Mouse (Mus musculus): ENCODE measurements around the gene Kcnj14. TPM values are rescaled to one million over a fixed set of nuclear protein-coding genes. Genes with fewer than 3 reads are reported as not detected.

Kcnj14 gene
- total and polyA plus RNA-seq, 2 experiments from 2014 or later, result 1.00 to 1.1 TPM

GRCm38 (mm10) chr7:45814841-45815240, 9.7 kb downstream of the Kcnj14 start:
- ATAC-seq (no peak), DNase-seq (no peak)
- no peaks in the 10 kb centered on the region for H3K27me3 ChIP-seq (ENCODE audit: insufficient read depth, low read length)
- H3K4me3 ChIP-seq (ENCODE audit: low read depth, low read length), result peak overlapping the region; percentile 39
- peak overlapping the region; percentile 67 for H3K27ac ChIP-seq (ENCODE audit: low read depth, low read length)
- no peak for TF ChIP-seq CTCF (IDR thresholded peaks at IDR 0.05; ENCODE audit: low read depth)
- no peaks in the 10 kb centered on the region for H3K9me3 ChIP-seq (ENCODE audit: low read length)
- 1% methylated on average over 5 of the region's 5 CpGs for WGBS
- H3K4me1 ChIP-seq (ENCODE audit: insufficient read depth), result peaks cover 14% of the 10 kb centered on the region
- H3K36me3 ChIP-seq (ENCODE audit: insufficient read depth), result peaks cover 31% of the 10 kb centered on the region
- H3K9ac ChIP-seq, result peak overlapping the region; percentile 37
- peak overlapping the region; percentile 59 for H3K4me2 ChIP-seq (ENCODE audit: low read depth)

GRCm38 (mm10) chr7:45813787-45814779, 10.5 kb downstream of the Kcnj14 start, which contains the start of gene Cyth2:
Gene Cyth2, minus strand, starts transcription at chr7:45814581.
- Histone ChIP-seq H3K27ac (ENCODE audit: low read depth, low read length) (peak within 1 kb of the TSS; percentile 100), H3K4me1 (ENCODE audit: insufficient read depth) (peaks cover 14% of the 10 kb centered on the region), H3K9me3 (ENCODE audit: low read length) (no peaks in the 10 kb centered on the region), H3K27me3 (ENCODE audit: insufficient read depth, low read length) (no peaks in the 10 kb centered on the region), H3K4me2 (ENCODE audit: low read depth) (peak within 1 kb of the TSS; percentile 84), H3K36me3 (ENCODE audit: insufficient read depth) (peaks cover 39% of the 10 kb centered on the region), H3K9ac (peak within 1 kb of the TSS; percentile 100), H3K4me3 (ENCODE audit: low read depth, low read length) (peak within 1 kb of the TSS; percentile 100)
- 3% methylated on average over 78 of the region's 92 CpGs for WGBS
- peak; percentile 98 for ATAC-seq
- TF ChIP-seq CTCF (IDR thresholded peaks at IDR 0.05; ENCODE audit: low read depth), result no peak
- DNase-seq, result peak; percentile 100

GRCm38 (mm10) chr7:45812921-45813320, 11.7 kb downstream of the Kcnj14 start:
- Histone ChIP-seq H3K9ac (peak overlapping the region; percentile 100), H3K27ac (ENCODE audit: low read depth, low read length) (no peak overlapping the region; the same call in 1 of the 2 replicates), H3K9me3 (ENCODE audit: low read length) (no peaks in the 10 kb centered on the region), H3K27me3 (ENCODE audit: insufficient read depth, low read length) (no peaks in the 10 kb centered on the region), H3K4me3 (ENCODE audit: low read depth, low read length) (peak overlapping the region; percentile 100), H3K4me2 (ENCODE audit: low read depth) (peak overlapping the region; percentile 84), H3K36me3 (ENCODE audit: insufficient read depth) (peaks cover 50% of the 10 kb centered on the region), H3K4me1 (ENCODE audit: insufficient read depth) (peaks cover 14% of the 10 kb centered on the region)
- no peak for ATAC-seq
- WGBS, result 87% methylated on average over 8 of the region's 8 CpGs
- no peak for DNase-seq
- TF ChIP-seq CTCF (IDR thresholded peaks at IDR 0.05; ENCODE audit: low read depth), result no peak

- no peaks in the 10 kb centered on the region for H3K9me3 ChIP-seq (ENCODE audit: low read length)
- H3K4me2 ChIP-seq (ENCODE audit: low read depth), result no peak overlapping the region
- no peak overlapping the region for H3K4me3 ChIP-seq (ENCODE audit: low read depth, low read length)
- H3K4me1 ChIP-seq (ENCODE audit: insufficient read depth), result peaks cover 4% of the 10 kb centered on the region; the same call in 1 of the 2 replicates
- H3K9ac ChIP-seq, result no peak overlapping the region
- 78% methylated on average over 14 of the region's 14 CpGs for WGBS
- no peak overlapping the region for H3K27ac ChIP-seq (ENCODE audit: low read depth, low read length)
- H3K27me3 ChIP-seq (ENCODE audit: insufficient read depth, low read length), result no peaks in the 10 kb centered on the region
- TF ChIP-seq CTCF (IDR thresholded peaks at IDR 0.05; ENCODE audit: low read depth), result no peak
- peaks cover 77% of the 10 kb centered on the region for H3K36me3 ChIP-seq (ENCODE audit: insufficient read depth)
- DNase-seq (no peak), ATAC-seq (no peak)
Observed at GRCm38 (mm10) chr7:45809276-45810075, 15.1 kb downstream of the Kcnj14 start.

GRCm38 (mm10) chr7:45808471-45808870, 16.1 kb downstream of the Kcnj14 start:
- DNase-seq (no peak), ATAC-seq (no peak)
- WGBS, result 39% methylated on average over 11 of the region's 11 CpGs
- Histone ChIP-seq H3K9ac (no peak overlapping the region), H3K9me3 (ENCODE audit: low read length) (no peaks in the 10 kb centered on the region), H3K36me3 (ENCODE audit: insufficient read depth) (peaks cover 87% of the 10 kb centered on the region), H3K4me2 (ENCODE audit: low read depth) (no peak overlapping the region), H3K27me3 (ENCODE audit: insufficient read depth, low read length) (no peaks in the 10 kb centered on the region), H3K27ac (ENCODE audit: low read depth, low read length) (peak overlapping the region; percentile 29; the same call in 1 of the 2 replicates), H3K4me3 (ENCODE audit: low read depth, low read length) (no peak overlapping the region), H3K4me1 (ENCODE audit: insufficient read depth) (peaks cover 4% of the 10 kb centered on the region; the same call in 1 of the 2 replicates)
- no peak for TF ChIP-seq CTCF (IDR thresholded peaks at IDR 0.05; ENCODE audit: low read depth)

GRCm38 (mm10) chr7:45805941-45806340, 18.6 kb downstream of the Kcnj14 start:
- DNase-seq, result no peak
- 62% methylated on average over 5 of the region's 5 CpGs for WGBS
- H3K36me3 ChIP-seq (ENCODE audit: insufficient read depth), result peaks cover 89% of the 10 kb centered on the region

More at GRCm38 (mm10) chr7:45805941-45806340, 18.6 kb downstream of the Kcnj14 start:
- H3K4me1 ChIP-seq (ENCODE audit: insufficient read depth), result no peaks in the 10 kb centered on the region
- no peaks in the 10 kb centered on the region for H3K27me3 ChIP-seq (ENCODE audit: insufficient read depth, low read length)
- no peak overlapping the region for H3K4me2 ChIP-seq (ENCODE audit: low read depth)
- TF ChIP-seq CTCF (IDR thresholded peaks at IDR 0.05; ENCODE audit: low read depth), result no peak
- no peak overlapping the region for H3K4me3 ChIP-seq (ENCODE audit: low read depth, low read length)
- no peak for ATAC-seq
- peak overlapping the region; percentile 23; the same call in 1 of the 2 replicates for H3K27ac ChIP-seq (ENCODE audit: low read depth, low read length)
- no peak overlapping the region for H3K9ac ChIP-seq
- H3K9me3 ChIP-seq (ENCODE audit: low read length), result no peaks in the 10 kb centered on the region

All from forebrain, postnatal 0 days (tissue).